Mouse (Mus musculus) thymus, adult 2 months (tissue): ENCODE data around the gene Sorbs1.

Experiments
- CTCF ChIP-seq: fragments of 200-500 bp; IDR thresholded peaks from 2 replicates; pipeline ENCODE4 v1.5.1; 2012; ENCODE audit warnings: mild to moderate bottlenecking, control low read depth, low read length, moderate library complexity, borderline replicate concordance; ENCODE audit not compliant: control insufficient read depth, poor library complexity, insufficient read depth; ENCODE audit errors: extremely low read depth
- POLR2A ChIP-seq: fragments of 200-500 bp; IDR thresholded peaks from 2 replicates; pipeline ENCODE4 v1.6.1; 2012; ENCODE audit warnings: mild to moderate bottlenecking, low read length, control low read depth, moderate library complexity; ENCODE audit not compliant: control insufficient read depth, poor library complexity, insufficient read depth; ENCODE audit errors: extremely low read depth

- TF ChIP-seq CTCF: no peak
- no peak for TF ChIP-seq POLR2A
Observed at GRCm38 (mm10) chr19:40318511-40318910, 195.1 kb downstream of the Sorbs1 start.
